Mouse (Mus musculus) fibroblast of lung, adult 2 months (primary cell): ENCODE measurements at regions not wholly inside any gene's neighbourhood (a gene's known extent, or its start where the extent isn't known, plus 50 kb on each side); places are given as distances from the start of the nearest gene placed in this dataset.

ENCODE experiments used
- DNase-seq: peaks from one replicate; pipeline ENCODE4 v3.0.0-alpha.2; 2011; ENCODE audit warnings: low read depth

DNA sequence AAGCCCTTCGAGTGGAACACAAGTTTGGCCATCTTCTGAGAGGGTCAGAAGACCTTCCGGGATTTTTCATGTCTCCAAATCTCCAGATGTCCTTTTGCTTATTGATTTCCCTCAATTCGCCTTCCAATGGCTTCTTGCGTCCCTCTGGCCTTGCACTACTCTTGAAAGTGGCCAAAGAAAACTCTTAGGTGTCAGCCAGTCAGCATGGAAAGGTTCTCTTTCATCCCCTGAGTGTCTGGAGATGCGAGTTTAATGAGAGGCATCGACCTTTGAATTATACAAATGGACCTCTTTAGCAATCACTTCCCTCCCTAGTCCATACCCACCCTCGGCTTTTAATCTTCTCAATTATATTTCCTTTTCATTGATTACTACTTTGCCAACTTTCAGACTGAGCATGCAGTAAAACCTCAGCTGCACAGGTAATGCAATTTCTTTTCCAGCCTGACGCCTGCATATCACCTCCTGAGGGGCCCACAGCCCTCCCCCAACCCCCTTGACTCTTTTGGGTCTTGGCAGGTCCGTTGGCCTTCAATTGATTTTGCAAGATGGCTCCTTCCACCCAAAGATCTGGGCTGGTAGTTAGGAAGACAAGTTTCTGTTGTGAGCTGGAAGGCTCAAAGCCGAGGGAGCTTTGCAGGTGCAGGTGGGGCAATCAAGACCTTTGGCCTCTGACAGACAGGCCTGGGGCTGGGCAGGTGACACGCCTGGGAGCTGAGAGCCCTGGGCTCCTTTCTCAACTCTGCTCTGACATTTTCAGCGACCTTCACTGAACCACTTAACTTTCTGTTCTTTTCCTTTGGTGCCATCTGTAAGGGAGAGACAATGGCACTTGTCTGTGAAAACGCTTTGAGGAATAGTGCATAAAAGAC lies 461.8 kb downstream of the Ccdc171 start:
- DNase-seq, result no peak

- DNase-seq, result peak; percentile 54
Observed at GRCm38 (mm10) chr4:83987846-83988245, 462.5 kb downstream of the Ccdc171 start.

- peak; percentile 53 for DNase-seq
Observed at GRCm38 (mm10) chr4:83988314-83988713, 463.0 kb downstream of the Ccdc171 start.

DNA sequence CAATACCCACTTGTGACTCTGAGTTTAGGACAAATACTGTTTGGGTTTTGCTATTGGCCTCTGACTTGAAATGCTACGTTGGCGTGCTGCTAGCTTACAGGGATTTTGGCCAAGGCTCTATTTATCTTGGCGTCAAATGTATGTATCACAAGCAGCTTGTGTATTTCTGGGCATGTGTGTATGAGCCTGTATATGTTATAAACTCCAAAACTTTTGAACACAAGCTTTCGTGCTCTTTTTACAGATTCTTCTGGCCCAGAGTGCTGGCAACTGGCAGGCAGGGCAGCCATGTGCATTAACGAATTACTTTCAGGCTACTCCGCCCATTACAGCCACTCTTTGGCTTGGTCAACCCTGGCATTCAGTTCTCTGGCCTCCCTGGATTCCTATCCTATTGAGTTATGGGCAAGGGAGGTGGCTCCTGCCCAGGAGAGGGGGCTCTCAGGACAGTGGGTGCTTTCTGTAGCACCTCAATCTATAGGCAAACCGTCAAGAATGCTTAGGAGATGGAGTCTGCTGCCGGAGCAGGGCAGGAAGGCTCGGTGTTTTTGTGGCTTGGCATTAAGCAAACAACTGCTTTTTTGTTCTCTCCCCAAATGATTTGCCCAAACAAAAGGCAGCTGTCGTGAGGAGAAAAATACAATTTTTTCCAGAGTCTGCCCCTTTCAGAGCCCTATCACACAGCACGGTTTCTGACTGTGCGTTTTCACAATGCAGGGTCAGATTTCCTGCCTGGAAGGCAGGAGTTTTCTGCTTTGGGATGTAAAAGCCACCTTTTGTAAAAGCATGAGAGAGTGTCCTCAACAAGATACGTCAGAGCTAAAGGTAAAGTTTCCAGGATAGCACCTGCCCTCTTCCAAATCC lies 465.0 kb downstream of the Ccdc171 start:
- DNase-seq, result peak; percentile 69

GRCm38 (mm10) chr4:83991195-83991594 lies 465.9 kb downstream of the Ccdc171 start:
- peak; percentile 69 for DNase-seq

GRCm38 (mm10) chr4:83997079-83997478 lies 471.7 kb downstream of the Ccdc171 start:
- DNase-seq, result no peak

DNA sequence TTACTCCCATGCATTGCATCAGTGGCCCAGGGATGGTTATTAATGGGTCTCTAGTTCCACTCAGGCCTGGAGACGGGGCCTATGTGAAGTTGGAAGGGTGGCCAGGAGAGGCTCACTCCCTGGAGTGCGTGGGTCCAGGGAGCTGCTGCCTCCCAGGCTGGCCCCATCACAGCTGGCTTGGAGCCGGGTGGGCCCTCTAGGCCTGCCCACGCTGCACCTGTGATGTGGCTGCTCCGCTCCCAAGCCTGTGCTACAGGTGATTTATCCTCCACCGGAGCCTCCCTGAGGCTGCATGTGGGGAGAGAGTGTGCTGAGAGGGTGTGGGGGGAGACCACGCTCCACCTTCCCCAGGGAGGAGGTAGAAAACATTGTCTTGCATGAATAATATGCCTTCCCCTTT lies 476.3 kb downstream of the Ccdc171 start:
- DNase-seq, result no peak

DNA sequence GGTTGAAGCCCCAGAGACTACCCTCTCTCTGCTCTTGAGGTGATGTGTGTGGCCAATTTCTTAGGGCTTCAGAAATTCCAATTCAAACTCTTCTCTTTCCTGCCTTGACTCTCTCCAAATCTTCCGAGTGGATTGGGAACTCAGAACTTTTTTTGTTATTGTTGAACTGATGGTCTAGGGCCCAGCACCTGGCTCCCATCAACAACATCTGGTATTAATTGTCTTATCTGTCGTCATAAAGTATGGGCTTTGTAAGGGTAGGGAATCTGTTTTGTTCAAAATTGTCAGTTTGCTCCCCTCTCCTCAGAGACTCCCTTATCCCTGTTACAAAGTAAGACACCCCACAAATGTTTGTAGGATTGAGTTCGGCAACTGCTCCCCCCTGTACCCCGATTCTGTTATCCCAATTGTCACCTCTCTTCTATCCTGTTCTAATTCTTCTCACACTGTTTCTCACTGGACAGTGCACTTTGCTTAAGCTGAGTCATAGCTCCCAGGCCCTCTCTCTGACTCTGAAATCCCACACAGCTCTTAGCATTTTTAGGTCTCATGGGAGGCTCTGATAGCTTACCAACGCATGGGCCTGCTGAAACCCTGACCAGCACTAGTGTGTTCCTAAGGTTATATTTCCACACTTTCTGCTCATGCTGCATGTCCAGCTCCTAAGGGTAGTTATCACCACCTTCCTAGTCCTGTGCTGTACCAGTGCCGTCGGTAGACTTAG lies 478.9 kb downstream of the Ccdc171 start:
- DNase-seq, result no peak

DNA sequence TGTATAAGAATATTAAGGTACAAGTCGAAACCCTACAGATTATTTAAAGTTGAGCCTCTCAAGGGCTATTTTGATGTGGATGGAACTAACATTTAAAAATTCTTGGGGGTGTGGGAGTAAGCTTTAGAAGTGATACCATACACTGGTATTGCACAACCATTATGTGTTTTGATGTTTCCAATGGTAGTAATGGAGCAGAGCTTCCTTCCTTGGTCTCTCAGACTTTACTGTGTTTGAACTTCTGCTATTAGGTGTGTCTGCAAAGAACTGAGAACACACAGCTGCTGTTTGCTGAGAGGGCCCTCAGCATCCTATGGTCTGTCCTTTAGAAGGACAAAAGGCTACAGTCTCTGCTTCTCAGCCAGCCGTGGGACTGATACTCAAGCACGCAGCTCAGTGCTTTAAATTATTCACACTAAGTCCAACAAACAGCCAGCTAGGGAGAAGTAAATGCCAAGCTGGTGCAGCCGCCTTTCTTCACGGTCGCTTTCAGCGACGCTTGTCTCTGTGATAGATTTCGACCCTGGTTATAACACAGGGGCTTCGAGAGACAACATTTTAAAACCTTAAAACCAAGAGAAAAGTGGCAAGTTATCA lies 479.5 kb downstream of the Ccdc171 start:
- no peak for DNase-seq

GRCm38 (mm10) chr4:84011941-84012340 lies 486.6 kb downstream of the Ccdc171 start:
- DNase-seq, result no peak

DNA sequence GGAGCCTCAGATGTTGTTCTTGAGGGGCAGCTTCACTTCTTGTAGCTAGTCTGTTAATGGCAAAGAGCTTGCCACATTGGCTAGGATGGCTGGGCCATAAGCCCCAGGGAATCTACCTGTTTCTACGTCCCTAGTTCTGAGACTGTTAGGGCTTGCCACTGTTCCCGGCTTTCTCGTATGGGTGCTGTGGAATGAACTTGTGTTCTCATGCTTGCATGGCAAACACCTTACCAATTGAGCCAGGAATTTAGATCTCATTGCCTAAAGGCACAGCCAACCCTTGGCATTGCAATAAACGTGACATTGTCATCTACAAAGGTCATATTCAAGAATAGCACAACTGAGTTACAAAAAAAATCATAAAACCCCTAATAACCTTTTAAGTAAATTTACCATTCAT lies 489.8 kb downstream of the Ccdc171 start:
- no peak for DNase-seq

DNA sequence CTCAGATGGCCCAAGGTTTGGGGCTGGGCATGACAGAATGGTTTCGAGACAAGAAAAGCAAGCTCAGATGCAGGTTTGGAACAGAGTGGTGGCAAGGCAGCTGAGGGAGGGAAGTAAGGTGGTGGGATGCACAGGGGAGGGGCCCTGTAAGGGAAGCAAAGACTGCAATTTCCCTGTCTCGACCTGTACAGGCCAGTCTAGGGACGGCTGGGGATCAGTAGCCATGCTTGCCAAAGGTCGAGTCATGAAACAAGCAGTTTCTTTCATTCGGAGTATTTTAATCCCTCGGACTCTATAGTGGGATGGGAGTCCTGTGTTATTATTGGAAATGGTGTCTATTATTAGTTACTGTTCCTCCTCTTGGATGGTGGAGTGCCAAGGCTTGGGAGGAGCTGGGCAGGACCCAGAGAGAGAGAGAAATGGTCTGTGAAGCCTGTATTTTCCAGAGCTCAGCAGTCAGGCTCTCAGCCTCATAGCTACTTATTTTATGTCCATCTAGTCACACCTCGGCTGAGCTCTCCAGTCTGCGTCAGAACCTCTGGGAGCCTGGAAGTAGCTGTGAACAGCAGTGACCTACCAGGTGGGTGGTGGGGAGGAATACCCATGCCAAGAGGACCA lies 490.3 kb downstream of the Ccdc171 start:
- DNase-seq, result peak; percentile 56

GRCm38 (mm10) chr4:84018135-84018534 lies 492.8 kb downstream of the Ccdc171 start:
- no peak for DNase-seq

DNA sequence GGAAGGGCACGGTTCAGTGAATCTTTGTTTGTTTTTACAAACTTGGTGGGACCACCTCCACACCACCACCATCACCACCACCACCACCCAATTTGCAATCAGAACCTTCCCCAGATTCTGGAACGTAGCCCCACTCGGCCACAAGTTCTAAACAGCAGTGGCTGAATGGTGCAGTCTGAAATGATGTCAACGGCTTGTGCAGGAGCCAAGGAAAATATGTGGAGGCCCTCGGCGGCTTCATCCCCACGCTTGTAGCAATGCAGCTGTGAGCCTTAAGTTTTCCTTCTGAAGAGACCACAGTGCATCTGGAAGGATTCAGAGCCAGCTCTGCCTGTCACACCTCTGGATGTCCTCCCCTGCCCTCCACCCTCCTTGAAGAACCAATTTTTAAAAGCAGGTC lies 493.4 kb downstream of the Ccdc171 start:
- peak; percentile 82 for DNase-seq

- no peak for DNase-seq
Observed at GRCm38 (mm10) chr4:84019500-84020255, 494.3 kb downstream of the Ccdc171 start.

GRCm38 (mm10) chr4:84020692-84021091 lies 495.3 kb downstream of the Ccdc171 start:
- DNase-seq, result no peak

- DNase-seq, result no peak
Observed at GRCm38 (mm10) chr4:84022323-84022722, 497.0 kb downstream of the Ccdc171 start.

- DNase-seq, result no peak
Observed at GRCm38 (mm10) chr4:84026144-84026543, 500.8 kb downstream of the Ccdc171 start.

- DNase-seq, result no peak
Observed at GRCm38 (mm10) chr4:84028120-84028519, 502.8 kb downstream of the Ccdc171 start.

GRCm38 (mm10) chr4:84030916-84031315 lies 505.6 kb downstream of the Ccdc171 start:
- DNase-seq, result no peak

DNA sequence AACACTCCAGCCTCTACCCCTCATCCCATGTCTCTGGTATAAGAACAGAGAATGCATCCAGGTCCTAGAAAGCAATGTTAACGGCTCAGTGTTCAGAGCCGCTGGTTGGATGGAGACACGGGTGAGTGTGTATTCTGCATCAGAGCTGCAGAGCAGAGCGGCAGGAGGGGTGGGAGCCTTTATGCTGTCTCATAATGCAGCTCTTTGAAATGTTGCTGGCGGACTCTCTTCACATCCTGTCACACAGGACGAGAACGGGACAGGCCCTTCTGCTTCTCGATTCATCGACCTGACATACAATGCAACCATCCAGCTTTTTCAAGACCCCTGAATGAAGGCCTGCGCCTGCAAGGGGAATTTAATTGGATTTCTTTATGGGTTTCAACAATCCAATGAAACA lies 507.2 kb downstream of the Ccdc171 start:
- no peak for DNase-seq
